Mouse (Mus musculus) megakaryocyte-erythroid progenitor cell, adult 5-6 weeks (primary cell): ENCODE data around the gene Ank3. TPM values are rescaled to one million over a fixed set of nuclear protein-coding genes. Genes with fewer than 3 reads are reported as not detected.

Experiments
- ATAC-seq: replicated peaks from 2 replicates; pipeline ENCODE4 v1.8.0; 2016; ENCODE audit warnings: mild to moderate bottlenecking, inconsistent platforms; ENCODE audit not compliant: severe bottlenecking, poor library complexity, low FRiP score, low TSS enrichment
- total RNA-seq, 2 experiments: library from RNA; stranded (forward) in 1 of 2; stranded (reverse) in 1 of 2; fragments of 200-1000, 215-1000 nt in 1 of 2; fragments of >200 nt in 1 of 2; fragmentation: Nextera tagmentation in 1 of 2; gene quantifications; 2 replicates each; pipeline ENCODE4 v1.2.3; 2014 to 2017

The Ank3 gene
- total RNA-seq, 2 experiments from 2014 or later, result 0.09 TPM; not detected in 1

DNA sequence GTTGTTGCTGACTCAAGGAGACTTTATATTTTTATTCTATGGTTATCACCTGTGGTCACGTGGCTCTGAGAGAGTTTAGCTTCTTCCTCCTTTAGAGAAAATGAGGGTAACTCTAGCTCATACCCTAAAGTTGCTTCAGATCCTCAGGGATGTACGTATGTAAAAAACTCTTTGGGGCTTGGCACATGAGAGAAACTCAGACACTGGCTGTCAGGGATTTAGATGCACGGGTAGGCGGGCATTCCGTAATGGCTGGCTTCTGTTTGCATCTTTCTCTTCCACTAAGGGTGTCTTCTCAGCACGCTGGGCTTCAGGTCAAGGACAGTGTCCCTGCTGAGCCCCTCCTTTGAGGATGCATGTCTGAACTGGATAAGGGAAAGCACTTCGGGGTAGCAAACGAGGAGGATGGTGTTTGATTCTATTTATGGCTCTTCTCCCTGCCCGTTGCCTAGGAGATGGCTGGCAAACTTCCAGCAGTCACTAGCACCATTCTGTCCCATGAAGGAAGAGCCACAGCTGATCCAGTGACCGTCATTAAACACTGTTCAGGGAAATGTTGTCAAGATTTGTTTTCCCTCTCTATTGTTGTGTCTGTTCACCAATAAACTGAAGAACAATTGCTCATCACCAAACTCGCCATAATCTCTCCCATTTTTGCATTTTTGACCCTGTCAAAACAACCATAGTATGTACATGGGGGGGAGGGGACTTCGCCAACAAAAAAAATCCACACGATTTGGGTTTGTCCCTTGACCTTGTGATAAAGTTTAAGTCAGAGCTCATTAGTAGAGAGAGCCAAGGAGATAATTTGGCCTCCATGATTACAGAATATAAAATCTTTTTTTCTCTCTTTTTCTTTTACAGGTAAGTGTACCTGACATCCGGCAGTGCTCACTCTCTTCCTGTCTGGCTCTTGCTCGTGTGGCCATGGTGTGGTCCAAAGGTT, 195.9 kb downstream of the Ank3 start:
- ATAC-seq, result no peak

DNA sequence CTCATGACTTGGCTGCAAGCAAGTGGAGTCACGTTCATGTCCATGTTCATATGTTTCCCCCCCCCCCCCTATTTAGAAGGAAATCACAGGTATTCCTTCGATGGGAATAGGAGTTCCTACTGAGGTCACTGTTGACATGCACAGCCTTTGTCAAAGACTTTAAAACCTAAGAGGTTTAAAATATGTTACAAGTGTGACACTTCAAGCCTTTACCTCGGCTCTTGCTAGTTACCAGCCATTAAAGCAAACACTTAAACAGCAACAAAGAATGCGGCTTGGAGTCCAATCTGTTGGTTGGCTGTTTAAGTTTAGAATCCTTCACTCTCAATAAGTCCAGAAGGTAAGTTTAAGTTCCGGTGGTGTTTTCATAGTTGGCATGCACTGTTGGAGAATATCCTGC, 196.9 kb downstream of the Ank3 start:
- no peak for ATAC-seq

- ATAC-seq, result no peak
These were observed 202.9 kb downstream of the Ank3 start for GRCm38 (mm10) chr10:69601471-69601870.

- ATAC-seq, result no peak
These were observed 204.1 kb downstream of the Ank3 start for GRCm38 (mm10) chr10:69602711-69603110.

- no peak for ATAC-seq
These were observed 206.0 kb downstream of the Ank3 start for GRCm38 (mm10) chr10:69604609-69605008.

DNA sequence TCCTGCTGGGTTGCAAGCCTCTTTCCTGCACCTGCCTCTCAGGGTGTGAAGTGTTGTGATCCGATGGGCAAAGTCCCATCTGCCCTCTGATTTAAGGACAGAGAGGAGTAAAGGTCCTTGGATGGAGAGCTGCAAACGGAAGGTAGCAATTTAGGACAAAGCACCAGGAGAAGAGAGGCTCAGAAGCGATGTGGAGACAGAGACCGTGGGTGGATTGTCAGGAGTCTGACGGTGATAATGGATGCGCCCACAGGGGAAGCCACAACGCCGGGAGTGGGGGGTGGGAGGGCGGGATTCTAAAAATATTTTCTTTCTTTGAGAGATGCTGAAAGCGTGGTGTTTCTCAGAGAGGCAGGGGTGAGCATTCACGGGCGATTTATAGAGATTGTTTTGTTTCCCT, 206.6 kb downstream of the Ank3 start:
- no peak for ATAC-seq

DNA sequence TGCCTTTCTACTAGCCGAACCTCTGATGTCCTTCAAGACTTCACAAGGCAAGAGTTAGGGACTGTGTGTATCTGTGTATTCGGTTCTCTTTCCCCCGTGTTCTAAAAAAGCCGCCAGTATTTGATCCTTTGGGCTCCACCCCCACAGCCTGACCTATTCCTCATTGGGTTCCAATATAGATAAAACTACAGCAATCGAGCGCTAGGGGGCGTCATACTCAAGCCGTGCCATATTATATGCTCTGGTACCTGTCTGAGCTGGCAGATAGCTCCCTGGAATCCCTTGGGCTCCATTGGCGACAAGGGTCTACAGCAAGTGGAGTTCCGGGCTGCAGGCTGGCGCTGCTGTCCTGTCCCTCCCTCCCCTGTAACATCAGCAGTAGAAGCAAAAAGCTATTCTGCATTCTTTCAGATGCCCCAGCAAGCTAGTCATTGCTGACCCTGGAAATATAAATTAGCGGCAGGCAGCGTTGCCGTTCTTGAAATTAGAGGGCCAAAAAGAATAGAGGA, 209.1 kb downstream of the Ank3 start:
- ATAC-seq, result no peak

- ATAC-seq, result no peak
These were observed 212.7 kb downstream of the Ank3 start for GRCm38 (mm10) chr10:69611314-69611713.

GRCm38 (mm10) chr10:69611839-69612340, 213.3 kb downstream of the Ank3 start:
- ATAC-seq, result no peak

GRCm38 (mm10) chr10:69616953-69617352, 218.4 kb downstream of the Ank3 start:
- no peak for ATAC-seq

DNA sequence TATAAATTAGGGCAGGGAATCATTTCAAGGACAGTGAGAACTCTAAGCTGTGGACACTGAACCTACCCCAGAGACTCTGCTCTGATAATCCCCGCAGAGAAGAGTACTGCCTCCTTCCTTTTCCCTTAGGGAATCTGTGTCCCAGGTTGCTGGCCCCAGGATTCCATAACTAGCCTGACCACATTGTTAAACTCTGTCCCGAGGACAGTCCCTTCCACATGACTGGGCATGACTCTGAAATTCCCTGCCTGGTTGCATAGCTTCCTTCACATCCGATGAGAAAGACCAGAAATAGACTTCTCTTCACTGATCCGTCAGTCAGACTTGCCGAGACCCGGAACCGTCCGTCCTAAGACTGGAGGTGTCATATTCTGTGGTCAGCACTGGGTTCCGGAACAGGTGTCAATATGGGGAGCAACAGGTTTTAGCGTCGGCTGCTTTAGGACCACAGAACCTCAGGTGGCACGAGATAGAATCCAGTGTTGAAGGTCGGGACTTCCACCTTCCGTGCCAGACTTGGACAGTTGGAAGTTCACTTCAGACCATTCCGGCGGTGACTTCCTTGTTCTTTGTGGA, 219.1 kb downstream of the Ank3 start:
- ATAC-seq, result no peak

- no peak for ATAC-seq
These were observed 222.3 kb downstream of the Ank3 start for GRCm38 (mm10) chr10:69620692-69621382.

DNA sequence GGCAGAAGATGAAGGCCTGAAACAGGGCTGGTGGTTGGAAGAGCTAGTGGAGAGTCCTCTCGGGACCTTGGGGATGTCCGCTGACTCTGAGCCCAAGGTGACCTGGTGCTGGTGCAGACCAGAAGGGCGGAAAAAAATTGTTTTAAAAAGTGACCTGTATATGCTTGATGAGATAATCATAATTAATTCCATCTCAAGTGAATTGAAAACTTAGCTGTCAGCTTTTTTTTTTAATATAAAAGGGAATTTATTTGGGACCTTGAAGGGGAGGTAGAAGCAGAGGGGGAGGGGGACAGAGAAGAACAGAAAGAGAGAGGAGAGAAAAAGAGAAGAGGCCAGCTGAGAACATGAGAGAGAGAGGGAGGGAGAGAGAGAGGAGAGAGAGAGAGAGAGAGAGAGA, 229.2 kb downstream of the Ank3 start:
- ATAC-seq, result no peak

DNA sequence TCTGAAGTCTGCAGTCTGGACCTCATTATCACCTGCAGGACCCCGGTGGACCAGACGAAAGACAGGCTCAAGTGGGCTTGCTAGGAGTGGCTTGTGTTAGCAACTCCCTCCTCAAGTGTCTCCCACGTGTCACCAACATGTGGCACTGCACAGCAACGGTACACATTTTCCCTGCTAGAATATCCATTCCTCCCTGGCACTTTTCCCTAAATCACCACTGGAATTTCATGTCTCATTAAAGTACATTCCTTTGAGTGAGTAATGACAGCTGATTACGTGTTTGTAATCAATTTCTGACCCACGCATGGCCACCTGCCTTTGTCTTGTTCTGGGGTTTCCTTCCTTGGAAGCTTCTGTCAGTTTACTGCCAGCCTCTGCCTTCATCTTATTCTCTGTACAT, 230.2 kb downstream of the Ank3 start:
- no peak for ATAC-seq

DNA sequence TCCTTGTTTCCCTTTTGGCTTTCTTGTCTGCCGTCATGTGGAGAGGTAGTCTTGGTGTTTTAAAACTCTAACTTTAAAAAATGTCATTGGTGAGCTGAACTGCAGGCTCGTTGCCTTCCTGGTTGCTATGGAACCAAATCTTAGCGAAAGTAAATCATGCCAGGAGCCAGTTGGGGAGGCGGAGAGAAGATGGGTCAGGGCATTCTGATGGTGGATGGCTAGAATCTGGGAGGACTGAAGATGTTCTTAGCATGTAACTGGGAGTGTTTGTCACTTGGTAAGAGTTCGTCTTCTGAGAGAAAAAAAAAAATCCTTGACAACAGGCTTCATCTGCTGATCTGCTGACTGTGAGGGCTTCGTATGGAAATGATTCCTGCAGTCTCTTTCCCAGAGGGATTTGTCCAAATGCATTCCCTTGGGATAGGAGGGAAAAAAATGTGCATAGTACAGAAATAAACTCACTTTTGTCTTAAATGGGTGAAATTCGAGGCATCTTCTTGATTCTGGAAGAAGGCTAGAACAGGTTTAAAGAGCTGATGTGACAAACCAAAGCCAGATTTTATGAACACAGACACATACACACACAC, 232.3 kb downstream of the Ank3 start:
- no peak for ATAC-seq

DNA sequence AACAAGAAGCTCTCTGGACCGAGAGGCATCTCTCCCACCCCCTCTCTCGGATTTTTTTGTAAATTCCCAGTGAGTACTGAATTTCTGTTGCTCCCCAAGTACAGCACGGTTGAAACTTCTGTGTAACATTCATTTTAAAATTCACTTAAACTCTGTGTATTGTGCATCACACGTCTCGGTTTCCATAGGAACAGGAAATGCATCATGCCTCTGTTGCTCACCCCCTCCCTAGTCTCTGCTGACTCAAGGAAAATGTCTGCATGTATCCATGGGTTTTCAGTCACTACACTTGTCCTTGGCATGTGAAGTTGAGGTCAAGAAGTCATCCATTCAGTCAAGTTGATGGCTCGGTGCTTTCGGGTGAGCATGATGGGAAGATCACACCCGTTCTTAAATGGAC, 234.3 kb downstream of the Ank3 start:
- ATAC-seq, result no peak

- no peak for ATAC-seq
These were observed 236.3 kb downstream of the Ank3 start for GRCm38 (mm10) chr10:69634891-69635290.

GRCm38 (mm10) chr10:69635910-69636656, 237.5 kb downstream of the Ank3 start:
- no peak for ATAC-seq

GRCm38 (mm10) chr10:69639138-69639537, 240.6 kb downstream of the Ank3 start:
- ATAC-seq, result no peak
